Mouse (Mus musculus): ENCODE data around the gene Gpc2.

Gene Gpc2

DNA sequence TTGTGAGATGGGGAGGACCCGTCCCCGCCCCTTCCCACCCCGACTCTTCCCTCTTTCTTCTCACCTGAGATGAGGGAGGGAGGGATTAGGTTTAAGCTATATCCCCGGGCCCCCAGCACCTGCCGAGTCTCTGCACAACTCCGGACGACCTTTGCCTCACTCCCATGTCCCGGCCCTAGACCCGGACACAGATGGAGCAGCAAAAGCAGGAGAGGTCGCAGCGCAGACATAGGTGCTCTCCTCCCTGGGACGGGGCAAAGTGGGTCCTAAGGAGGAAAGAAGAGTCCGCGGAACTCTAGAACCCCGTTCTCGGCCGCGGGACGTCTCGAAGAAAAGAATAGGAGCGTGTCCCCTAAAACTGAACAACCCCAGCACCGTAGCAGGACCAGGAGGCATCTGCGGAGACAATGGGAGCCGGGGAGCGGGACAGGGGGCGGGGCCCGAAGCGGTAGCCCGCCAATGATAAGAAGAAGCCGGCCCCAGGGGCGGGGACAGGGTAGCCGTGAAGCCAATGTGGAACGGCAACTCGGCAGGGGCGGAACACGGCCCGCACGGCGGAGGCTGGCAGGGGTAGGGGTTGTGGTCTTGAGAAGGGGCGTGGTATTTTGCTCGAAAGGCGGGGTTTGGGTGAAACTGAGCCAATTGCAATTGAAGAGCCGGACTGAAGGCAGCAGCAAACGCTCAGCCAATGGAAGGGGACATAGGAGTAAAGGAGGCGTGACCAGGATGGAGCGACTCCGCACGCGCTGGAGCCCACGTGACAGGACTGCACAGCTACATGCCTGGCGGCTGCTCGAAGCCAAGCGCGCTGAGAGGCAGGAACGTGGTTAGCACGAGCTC, at the start of gene Gpc2, which contains the start of the genes Gm43720 and Stag3:
TSS of gene Gpc2 (minus strand) at position 421 of the 840 bp plus-strand sequence.
TSS of gene Gm43720 (minus strand) at position 374 of the 840 bp plus-strand sequence.
TSS of gene Stag3 (plus strand) at position 656 of the 840 bp plus-strand sequence.
- DNase-seq (ENCODE audit: extremely low read depth, insufficient read length, low spot score), result no peak

GRCm38 (mm10) chr5:138312795-138313194, 33.0 kb upstream of the Gpc2 start:
- no peak for DNase-seq (ENCODE audit: extremely low read depth, insufficient read length, low spot score)

DNA sequence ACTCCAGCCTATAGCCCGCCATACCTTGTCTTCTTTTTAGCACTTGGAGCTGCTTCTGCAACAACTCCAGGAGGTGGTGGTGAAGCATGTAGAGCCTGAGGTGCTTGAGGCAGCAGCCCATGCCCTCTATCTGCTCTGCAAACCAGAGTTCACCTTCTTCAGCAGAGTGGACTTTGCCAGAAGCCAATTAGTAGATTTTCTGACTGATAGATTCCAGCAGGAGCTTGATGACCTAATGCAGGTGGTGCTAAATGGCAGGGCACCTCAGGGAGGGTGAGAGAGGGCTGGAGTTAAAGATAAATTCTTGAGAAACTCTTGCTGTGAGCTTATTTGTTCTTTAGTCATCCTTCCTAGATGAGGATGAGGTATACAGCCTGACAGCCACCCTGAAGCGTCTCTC, 19.8 kb upstream of the Gpc2 start:
- no peak for DNase-seq (ENCODE audit: extremely low read depth, insufficient read length, low spot score)

DNA sequence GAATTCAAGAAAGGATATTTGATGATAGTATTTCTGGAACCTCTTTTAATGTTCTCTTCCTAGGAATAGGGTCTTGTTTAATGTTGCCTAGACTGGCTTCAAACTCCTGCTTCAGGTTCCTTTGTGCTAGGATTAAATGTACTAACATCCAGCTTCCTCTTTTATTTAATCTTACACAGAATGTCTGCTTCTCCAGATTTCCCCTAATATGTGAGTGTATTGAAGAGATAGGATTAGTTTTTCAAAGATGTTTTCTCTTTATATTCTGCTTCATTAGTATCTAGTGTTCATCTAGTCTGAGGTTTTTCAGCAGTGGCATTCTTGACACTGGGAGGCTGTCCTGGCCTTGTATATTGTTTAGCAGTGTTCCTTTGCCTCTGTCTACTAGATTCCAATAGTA, 14.4 kb upstream of the Gpc2 start:
- DNase-seq (ENCODE audit: extremely low read depth, insufficient read length, low spot score), result no peak

GRCm38 (mm10) chr5:138291638-138292037, 11.8 kb upstream of the Gpc2 start:
- DNase-seq (ENCODE audit: extremely low read depth, insufficient read length, low spot score), result no peak

GRCm38 (mm10) chr5:138287861-138288260, 8.1 kb upstream of the Gpc2 start:
- no peak for DNase-seq (ENCODE audit: extremely low read depth, insufficient read length, low spot score)

- DNase-seq (ENCODE audit: extremely low read depth, insufficient read length, low spot score), result no peak
These were observed 3.7 kb upstream of the Gpc2 start for GRCm38 (mm10) chr5:138283540-138283939.

- no peak for DNase-seq (ENCODE audit: extremely low read depth, insufficient read length, low spot score)
These were observed 2.0 kb upstream of the Gpc2 start for GRCm38 (mm10) chr5:138281798-138282197.

GRCm38 (mm10) chr5:138280829-138281228, 1.0 kb upstream of the Gpc2 start:
- DNase-seq (ENCODE audit: extremely low read depth, insufficient read length, low spot score), result no peak

DNA sequence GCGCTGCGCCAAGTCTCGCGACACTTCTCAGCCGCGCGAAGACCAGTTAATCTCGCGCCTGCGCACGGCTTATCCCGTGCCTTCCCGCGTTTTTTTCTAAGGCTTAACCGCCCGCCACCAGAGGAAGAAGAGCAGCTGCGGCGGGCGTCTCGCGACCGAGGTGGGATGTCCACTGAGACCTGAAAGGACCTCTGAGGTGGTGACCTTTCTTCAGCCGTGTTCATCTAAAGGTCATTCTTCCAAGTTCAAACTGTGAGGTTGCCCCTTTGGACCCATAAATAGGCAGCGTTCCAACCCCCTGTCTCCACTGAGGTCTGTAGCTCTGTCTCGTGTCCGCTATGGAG, 592 bp upstream of the Gpc2 start:
- no peak for DNase-seq (ENCODE audit: extremely low read depth, insufficient read length, low spot score)

DNA sequence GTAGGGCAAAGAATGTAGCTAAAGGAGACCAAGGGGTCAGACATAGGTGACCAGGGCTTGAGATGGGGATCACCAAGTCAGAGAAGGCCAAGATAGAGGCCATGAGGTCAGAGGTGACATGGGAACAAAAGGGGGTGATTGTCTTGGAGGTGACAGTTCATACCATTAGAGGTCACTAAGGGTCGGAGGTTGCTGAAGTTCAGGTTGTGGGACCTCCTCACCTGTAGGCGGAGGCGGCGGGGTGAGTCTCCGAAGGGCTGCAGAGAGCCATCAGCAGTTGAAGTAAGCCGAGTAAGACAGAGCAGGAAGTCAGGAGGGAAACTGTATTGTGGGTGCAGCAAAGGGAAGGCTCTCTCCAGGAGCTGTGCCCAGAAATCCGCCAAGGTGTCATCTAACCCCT, 1.8 kb downstream of the Gpc2 start:
- no peak for DNase-seq (ENCODE audit: extremely low read depth, insufficient read length, low spot score)

GRCm38 (mm10) chr5:138275216-138276050, 4.4 kb downstream of the Gpc2 start:
- DNase-seq (ENCODE audit: extremely low read depth, insufficient read length, low spot score), result no peak

DNA sequence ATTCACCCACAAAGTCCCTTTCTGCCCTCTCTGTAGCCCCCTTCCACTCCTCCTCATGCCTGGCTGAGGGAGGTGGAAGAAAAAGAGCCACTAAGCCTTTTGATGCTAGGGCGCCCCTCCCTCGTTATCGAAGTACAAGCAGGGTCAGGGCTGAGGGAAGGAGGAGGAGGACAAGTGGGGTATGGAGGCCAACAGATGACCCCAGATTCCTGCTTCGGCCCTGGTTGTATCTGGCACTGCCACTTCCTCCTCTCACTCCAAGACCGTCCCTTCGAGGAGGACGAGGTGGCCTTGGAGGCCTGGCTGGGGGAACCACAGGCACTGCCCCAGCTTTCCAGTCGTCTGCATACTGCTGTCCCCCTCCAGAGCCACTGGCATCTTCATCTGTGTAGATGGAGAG, 5.6 kb downstream of the Gpc2 start:
- no peak for DNase-seq (ENCODE audit: extremely low read depth, insufficient read length, low spot score)

GRCm38 (mm10) chr5:138272409-138272923, 7.3 kb downstream of the Gpc2 start, which contains the start of gene Gal3st4:
Gene Gal3st4 (minus strand): TSS chr5:138272840.
- no peak for DNase-seq (ENCODE audit: extremely low read depth, insufficient read length, low spot score)

- no peak for DNase-seq (ENCODE audit: extremely low read depth, insufficient read length, low spot score)
These were observed 8.6 kb downstream of the Gpc2 start for GRCm38 (mm10) chr5:138271232-138271631.

GRCm38 (mm10) chr5:138268980-138269379, 10.8 kb downstream of the Gpc2 start:
- no peak for DNase-seq (ENCODE audit: extremely low read depth, insufficient read length, low spot score)

DNA sequence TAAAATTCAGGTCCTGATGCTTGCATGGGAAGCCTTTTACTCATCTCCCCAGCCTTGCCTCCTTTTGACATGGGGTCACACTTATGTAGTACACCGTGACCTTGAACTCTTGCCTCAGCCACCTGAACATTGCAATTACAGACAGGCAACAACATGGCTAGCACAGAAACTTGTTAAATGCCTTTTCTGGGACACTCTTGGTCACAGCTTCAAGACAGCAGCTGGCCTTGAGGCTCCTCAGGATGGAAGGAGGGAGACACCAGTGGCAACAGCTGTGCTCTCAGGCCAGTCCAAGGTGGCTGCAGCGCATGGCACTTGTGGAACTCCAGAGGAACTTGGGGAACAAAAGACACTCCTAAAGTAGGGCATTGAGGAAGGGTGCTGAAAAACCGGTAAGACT, 12.7 kb downstream of the Gpc2 start:
- no peak for DNase-seq (ENCODE audit: extremely low read depth, insufficient read length, low spot score)

DNA sequence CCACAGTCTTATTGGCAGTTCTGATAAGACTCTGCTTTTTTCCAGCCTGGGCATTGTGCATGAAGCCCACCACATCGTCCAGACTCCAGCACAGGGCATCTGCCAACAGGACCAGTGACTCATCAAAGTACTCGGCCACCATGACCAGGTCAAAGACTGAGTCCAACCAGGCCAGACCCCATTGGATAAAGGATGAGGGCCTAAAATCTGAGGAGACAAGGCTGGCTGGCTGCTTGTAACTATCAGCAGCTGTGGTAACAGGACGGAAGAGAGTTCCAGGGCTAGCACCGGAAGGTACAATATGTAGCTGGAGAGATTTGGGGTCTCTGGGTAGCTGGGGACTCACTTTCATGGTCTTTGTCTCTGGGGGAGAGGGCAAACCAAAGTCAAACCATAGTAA, 14.1 kb downstream of the Gpc2 start:
- DNase-seq (ENCODE audit: extremely low read depth, insufficient read length, low spot score), result no peak

- DNase-seq (ENCODE audit: extremely low read depth, insufficient read length, low spot score), result no peak
These were observed 15.6 kb downstream of the Gpc2 start for GRCm38 (mm10) chr5:138264207-138264578.

DNA sequence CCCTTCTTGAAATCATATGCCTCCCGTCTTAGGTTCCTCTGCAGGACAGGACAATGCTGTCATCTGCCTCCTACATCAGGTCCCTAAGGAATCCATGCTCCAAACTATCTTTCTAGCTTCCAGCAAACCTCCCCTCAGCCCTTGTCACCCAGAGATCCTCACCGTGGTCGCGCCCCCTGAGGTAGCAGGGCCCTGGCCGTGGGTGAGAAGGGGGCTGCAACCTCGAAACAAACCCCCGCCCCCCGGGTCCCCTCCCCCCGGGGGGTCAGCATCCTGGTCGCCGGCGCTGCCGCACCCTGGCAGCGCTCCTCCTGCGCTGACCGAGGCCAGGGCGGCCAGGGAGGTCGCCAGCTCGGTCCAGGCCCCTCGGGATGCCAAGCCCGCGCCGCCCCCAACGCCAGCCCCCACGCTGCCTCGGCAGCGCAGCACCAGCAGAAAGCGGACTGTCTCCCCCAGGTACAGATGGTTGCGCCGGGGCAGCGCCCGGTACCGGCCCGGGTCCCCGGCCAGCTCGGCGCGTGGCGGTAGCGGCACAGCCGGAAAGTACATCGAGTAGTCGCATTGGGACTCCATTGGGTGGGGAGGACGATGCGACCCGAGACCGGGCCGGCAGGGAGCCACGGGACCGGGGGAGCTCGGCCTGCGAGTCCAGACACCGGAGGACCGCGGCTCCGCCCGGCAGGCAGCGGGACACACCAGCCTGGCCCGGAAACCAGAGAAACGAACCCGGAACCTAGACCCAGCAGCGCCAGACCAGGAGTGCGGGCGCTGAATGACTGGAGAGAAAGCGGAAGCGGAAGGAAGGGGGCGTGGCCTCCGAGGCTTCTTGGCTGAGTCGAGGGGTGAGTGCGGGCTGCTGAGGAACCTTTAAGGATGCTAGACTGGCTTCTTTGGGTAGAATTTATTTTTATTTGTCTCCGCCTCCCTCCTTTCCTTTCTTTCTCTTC, 16.3 kb downstream of the Gpc2 start, which contains the start of gene BC037034:
TSS of gene BC037034 (minus strand) at position 774 of the 947 bp plus-strand sequence.
- DNase-seq (ENCODE audit: extremely low read depth, insufficient read length, low spot score), result peak; percentile 87
